Mouse (Mus musculus) cerebellum, adult 2 months (tissue): ENCODE data around the gene Rft1. TPM values are rescaled to one million over a fixed set of nuclear protein-coding genes. Genes with fewer than 3 reads are reported as not detected.
A peak's percentile ranks its signal among the peaks of the same experiment; 100 is the strongest.

Source experiments
- DNase-seq, 2 experiments: peaks; one replicate each; pipeline ENCODE4 v3.0.0; 2021
- H3K27ac ChIP-seq: fragments of 200-500 bp; 2 replicates; pipeline ENCODE4 v1.5.1; 2012; ENCODE audit warnings: low read length, control low read depth, inconsistent platforms; ENCODE audit not compliant: insufficient read depth
- H3K27me3 ChIP-seq: fragments of 200-500 bp; 2 replicates; pipeline ENCODE4 v1.6.1; 2012; ENCODE audit warnings: inconsistent platforms, mild to moderate bottlenecking, low read length, moderate library complexity; ENCODE audit not compliant: control insufficient read depth, insufficient read depth
- H3K4me1 ChIP-seq: fragments of 200-500 bp; 2 replicates; pipeline ENCODE4 v1.6.1; 2011; ENCODE audit warnings: low read length; ENCODE audit not compliant: control insufficient read depth, insufficient read depth
- H3K4me3 ChIP-seq: fragments of 200-500 bp; replicated peaks from 2 replicates; pipeline ENCODE3; 2011; ENCODE audit warnings: mild to moderate bottlenecking, low read depth, low read length, control low read depth; ENCODE audit not compliant: insufficient read depth
- CTCF ChIP-seq: fragments of 200-500 bp; IDR thresholded peaks from 2 replicates; pipeline ENCODE4 v1.5.1; 2011; ENCODE audit warnings: low read depth, mild to moderate bottlenecking, control low read depth, low read length, moderate library complexity, borderline replicate concordance; ENCODE audit not compliant: insufficient read depth
- POLR2A ChIP-seq: fragments of 200-500 bp; IDR thresholded peaks from 2 replicates; pipeline ENCODE4 v1.6.1; 2011; ENCODE audit warnings: low read length, control low read depth, borderline replicate concordance; ENCODE audit not compliant: insufficient read depth
- WGBS: fragments of 180-500 bp; shearing (Covaris S2); methylation state at CpG from one replicate; pipeline ENCODE4 v1.1.7; 2018; 5-methylcytosine and 5-hydroxymethylcytosine counted together
- polyA plus RNA-seq: library from polyadenylated mRNA; depleted of rRNA; stranded (reverse); fragments of >200 nt; gene quantifications from 2 replicates; pipeline ENCODE4 v1.2.3, GENCODE M21; 2012

Rft1 gene
- polyA plus RNA-seq, 1 experiment, result 12.4 TPM

- no peak overlapping the region for H3K27ac ChIP-seq
- TF ChIP-seq CTCF (no peak), POLR2A (no peak)
- WGBS, result 85% methylated on average over 1 of the region's 1 CpGs
- H3K4me3 ChIP-seq, result no peak overlapping the region
- peaks cover 25% of the 10 kb centered on the region for H3K4me1 ChIP-seq
- H3K27me3 ChIP-seq, result no peaks in the 10 kb centered on the region
- DNase-seq, result no peak
These were observed 19.7 kb upstream of the Rft1 start for GRCm38 (mm10) chr14:30634418-30634817.

- WGBS, result 83% methylated on average over 13 of the region's 13 CpGs
- no peak overlapping the region for H3K4me3 ChIP-seq
- no peak for DNase-seq
- TF ChIP-seq CTCF (no peak), POLR2A (no peak)
- H3K4me1 ChIP-seq, result peaks cover 22% of the 10 kb centered on the region
- no peaks in the 10 kb centered on the region for H3K27me3 ChIP-seq
- H3K27ac ChIP-seq, result no peak overlapping the region
These were observed 18.8 kb upstream of the Rft1 start for GRCm38 (mm10) chr14:30635219-30635910.

GRCm38 (mm10) chr14:30636499-30636898, 17.7 kb upstream of the Rft1 start:
- Histone ChIP-seq H3K27me3 (no peaks in the 10 kb centered on the region), H3K4me1 (peaks cover 11% of the 10 kb centered on the region), H3K27ac (no peak overlapping the region), H3K4me3 (no peak overlapping the region)
- no peak for DNase-seq
- TF ChIP-seq CTCF (no peak), POLR2A (no peak)
- 80% methylated on average over 9 of the region's 9 CpGs for WGBS

- DNase-seq, result no peak
- Histone ChIP-seq H3K4me1 (peaks cover 5% of the 10 kb centered on the region; the same call in 1 of the 2 replicates), H3K27ac (no peak overlapping the region), H3K4me3 (no peak overlapping the region), H3K27me3 (no peaks in the 10 kb centered on the region)
- WGBS, result 92% methylated on average over 2 of the region's 2 CpGs
- TF ChIP-seq CTCF (no peak), POLR2A (no peak)
These were observed 17.1 kb upstream of the Rft1 start for GRCm38 (mm10) chr14:30637087-30637486.

GRCm38 (mm10) chr14:30638009-30638408, 16.2 kb upstream of the Rft1 start:
- TF ChIP-seq CTCF, result no peak
- TF ChIP-seq POLR2A, result no peak
- Histone ChIP-seq H3K27me3 (no peaks in the 10 kb centered on the region), H3K4me3 (no peak overlapping the region), H3K27ac (no peak overlapping the region), H3K4me1 (no peaks in the 10 kb centered on the region)
- WGBS, result 53% methylated on average over 4 of the region's 4 CpGs
- DNase-seq, result no peak

GRCm38 (mm10) chr14:30638686-30639085, 15.5 kb upstream of the Rft1 start:
- peak in 1 of 2 experiments; percentile 45 for DNase-seq
- TF ChIP-seq POLR2A (no peak), CTCF (no peak)
- WGBS, result 80% methylated on average over 4 of the region's 4 CpGs
- no peaks in the 10 kb centered on the region for H3K27me3 ChIP-seq
- H3K4me3 ChIP-seq, result no peak overlapping the region
- H3K27ac ChIP-seq, result no peak overlapping the region
- H3K4me1 ChIP-seq, result no peaks in the 10 kb centered on the region

GRCm38 (mm10) chr14:30641748-30642147, 12.4 kb upstream of the Rft1 start:
- TF ChIP-seq POLR2A, result no peak
- no peak for TF ChIP-seq CTCF
- H3K27me3 ChIP-seq, result no peaks in the 10 kb centered on the region
- 60% methylated on average over 2 of the region's 2 CpGs for WGBS
- no peak for DNase-seq
- H3K27ac ChIP-seq, result no peak overlapping the region
- H3K4me3 ChIP-seq, result no peak overlapping the region
- peaks cover 7% of the 10 kb centered on the region for H3K4me1 ChIP-seq

- TF ChIP-seq POLR2A (no peak), CTCF (no peak)
- no peak overlapping the region for H3K4me3 ChIP-seq
- no peak overlapping the region for H3K27ac ChIP-seq
- WGBS, result 100% methylated on average over 2 of the region's 2 CpGs
- no peaks in the 10 kb centered on the region for H3K27me3 ChIP-seq
- DNase-seq, result no peak
- peaks cover 7% of the 10 kb centered on the region for H3K4me1 ChIP-seq
These were observed 10.1 kb upstream of the Rft1 start for GRCm38 (mm10) chr14:30644026-30644425.
